Mouse (Mus musculus): ENCODE data around the gene Nutf2. TPM values are rescaled to one million over a fixed set of nuclear protein-coding genes. Genes with fewer than 3 reads are reported as not detected.

Nutf2 gene
- polyA plus RNA-seq, 1 experiment from 2014 or later = 314 TPM

GRCm38 (mm10) chr8:105858495-105858894, 1.9 kb upstream of the Nutf2 start:
- H3K4me3 ChIP-seq = no peak overlapping the region
- no peak overlapping the region for H3K27ac ChIP-seq
- peaks cover 19% of the 10 kb centered on the region for H3K36me3 ChIP-seq
- no peaks in the 10 kb centered on the region for H3K9me3 ChIP-seq
- no peak for DNase-seq (ENCODE audit: low spot score)
- 84% methylated on average over 5 of the region's 5 CpGs for whole genome bisulfite sequencing
- peaks cover 66% of the 10 kb centered on the region for H3K4me1 ChIP-seq
- H3K27me3 ChIP-seq (ENCODE audit: insufficient read depth, poor library complexity, severe bottlenecking) = no peaks in the 10 kb centered on the region

GRCm38 (mm10) chr8:105859314-105859713, 1.1 kb upstream of the Nutf2 start:
- WGBS = 60% methylated on average over 5 of the region's 5 CpGs
- DNase-seq (ENCODE audit: low spot score) = no peak
- no peaks in the 10 kb centered on the region for H3K27me3 ChIP-seq (ENCODE audit: insufficient read depth, poor library complexity, severe bottlenecking)
- H3K4me3 ChIP-seq = peak overlapping the region; percentile 98; the same call in 1 of the 2 replicates
- peaks cover 25% of the 10 kb centered on the region for H3K36me3 ChIP-seq
- peak overlapping the region; percentile 98 for H3K27ac ChIP-seq
- no peaks in the 10 kb centered on the region for H3K9me3 ChIP-seq
- peaks cover 70% of the 10 kb centered on the region for H3K4me1 ChIP-seq

GRCm38 (mm10) chr8:105861951-105862350, 1.6 kb downstream of the Nutf2 start:
- peak overlapping the region; percentile 98 for H3K4me3 ChIP-seq
- H3K9me3 ChIP-seq = no peaks in the 10 kb centered on the region
- peaks cover 48% of the 10 kb centered on the region for H3K36me3 ChIP-seq
- 11% methylated on average over 1 of the region's 1 CpGs for whole genome bisulfite sequencing
- H3K27ac ChIP-seq = peak overlapping the region; percentile 98; the same call in 1 of the 2 replicates
- peaks cover 51% of the 10 kb centered on the region for H3K4me1 ChIP-seq
- no peak for DNase-seq (ENCODE audit: low spot score)
- H3K27me3 ChIP-seq (ENCODE audit: insufficient read depth, poor library complexity, severe bottlenecking) = no peaks in the 10 kb centered on the region

GRCm38 (mm10) chr8:105866364-105867029, 6.1 kb downstream of the Nutf2 start:
- Histone ChIP-seq H3K4me3 (no peak overlapping the region), H3K9me3 (no peaks in the 10 kb centered on the region), H3K27ac (no peak overlapping the region), H3K36me3 (peaks cover 80% of the 10 kb centered on the region), H3K27me3 (ENCODE audit: insufficient read depth, poor library complexity, severe bottlenecking) (no peaks in the 10 kb centered on the region), H3K4me1 (peaks cover 25% of the 10 kb centered on the region)
- no peak for DNase-seq (ENCODE audit: low spot score)
- WGBS = 77% methylated on average over 6 of the region's 6 CpGs

GRCm38 (mm10) chr8:105874301-105874700, 13.9 kb downstream of the Nutf2 start:
- WGBS = 71% methylated on average over 6 of the region's 6 CpGs
- Histone ChIP-seq H3K36me3 (peaks cover 85% of the 10 kb centered on the region), H3K27ac (peak overlapping the region; percentile 24; the same call in 1 of the 2 replicates), H3K27me3 (ENCODE audit: insufficient read depth, poor library complexity, severe bottlenecking) (no peaks in the 10 kb centered on the region), H3K4me1 (peaks cover 18% of the 10 kb centered on the region), H3K4me3 (no peak overlapping the region), H3K9me3 (no peaks in the 10 kb centered on the region)
- no peak for DNase-seq (ENCODE audit: low spot score)

- H3K36me3 ChIP-seq = peaks cover 57% of the 10 kb centered on the region
- H3K9me3 ChIP-seq = no peaks in the 10 kb centered on the region
- H3K27me3 ChIP-seq (ENCODE audit: insufficient read depth, poor library complexity, severe bottlenecking) = no peaks in the 10 kb centered on the region
- H3K4me3 ChIP-seq = peak within 1 kb of the TSS; percentile 98
- H3K27ac ChIP-seq = peak within 1 kb of the TSS; percentile 90
- peak; percentile 90 for DNase-seq (ENCODE audit: low spot score)
- 1% methylated on average over 45 of the region's 45 CpGs for WGBS
- peaks cover 24% of the 10 kb centered on the region for H3K4me1 ChIP-seq
These were observed 20.6 kb downstream of the Nutf2 start, which contains the start of gene Edc4 for GRCm38 (mm10) chr8:105880754-105881520. Edc4 (plus strand) TSS chr8:105880881.

- 91% methylated on average over 12 of the region's 12 CpGs for WGBS
- peaks cover 11% of the 10 kb centered on the region; the same call in 1 of the 2 replicates for H3K4me1 ChIP-seq
- H3K9me3 ChIP-seq = no peaks in the 10 kb centered on the region
- H3K27me3 ChIP-seq (ENCODE audit: insufficient read depth, poor library complexity, severe bottlenecking) = no peaks in the 10 kb centered on the region
- H3K4me3 ChIP-seq = no peak overlapping the region
- no peak overlapping the region for H3K27ac ChIP-seq
- H3K36me3 ChIP-seq = peaks cover 85% of the 10 kb centered on the region
- DNase-seq (ENCODE audit: low spot score) = no peak
These were observed 29.5 kb downstream of the Nutf2 start for GRCm38 (mm10) chr8:105889756-105890465.

GRCm38 (mm10) chr8:105890870-105891269, 30.5 kb downstream of the Nutf2 start:
- Histone ChIP-seq H3K4me1 (peaks cover 11% of the 10 kb centered on the region; the same call in 1 of the 2 replicates), H3K27me3 (ENCODE audit: insufficient read depth, poor library complexity, severe bottlenecking) (no peaks in the 10 kb centered on the region), H3K4me3 (no peak overlapping the region), H3K27ac (no peak overlapping the region), H3K36me3 (peaks cover 78% of the 10 kb centered on the region), H3K9me3 (no peaks in the 10 kb centered on the region)
- DNase-seq (ENCODE audit: low spot score) = no peak
- WGBS = 93% methylated on average over 6 of the region's 6 CpGs

GRCm38 (mm10) chr8:105892432-105892831, 32.1 kb downstream of the Nutf2 start:
- no peaks in the 10 kb centered on the region for H3K9me3 ChIP-seq
- 86% methylated on average over 6 of the region's 6 CpGs for WGBS
- no peaks in the 10 kb centered on the region for H3K27me3 ChIP-seq (ENCODE audit: insufficient read depth, poor library complexity, severe bottlenecking)
- H3K36me3 ChIP-seq = peaks cover 62% of the 10 kb centered on the region
- no peak overlapping the region for H3K27ac ChIP-seq
- DNase-seq (ENCODE audit: low spot score) = no peak
- H3K4me1 ChIP-seq = peaks cover 11% of the 10 kb centered on the region; the same call in 1 of the 2 replicates
- no peak overlapping the region for H3K4me3 ChIP-seq

- Histone ChIP-seq H3K9me3 (no peaks in the 10 kb centered on the region), H3K27ac (0 out of 2 replicates have a peak within 1 kb of the TSS, but pooled peaks have one; percentile 17), H3K4me1 (peaks cover 11% of the 10 kb centered on the region; the same call in 1 of the 2 replicates), H3K36me3 (peaks cover 53% of the 10 kb centered on the region), H3K4me3 (peak within 1 kb of the TSS; percentile 20; the same call in 1 of the 2 replicates), H3K27me3 (ENCODE audit: insufficient read depth, poor library complexity, severe bottlenecking) (no peaks in the 10 kb centered on the region)
- peak; percentile 84 for DNase-seq (ENCODE audit: low spot score)
- 8% methylated on average over 11 of the region's 11 CpGs for WGBS
These were observed 33.0 kb downstream of the Nutf2 start, which contains the start of gene Nrn1l for GRCm38 (mm10) chr8:105893339-105893738. Nrn1l (plus strand) TSS chr8:105893567.

GRCm38 (mm10) chr8:105897801-105898480, 37.6 kb downstream of the Nutf2 start:
- Histone ChIP-seq H3K27me3 (ENCODE audit: insufficient read depth, poor library complexity, severe bottlenecking) (no peaks in the 10 kb centered on the region), H3K27ac (no peak overlapping the region), H3K4me1 (peaks cover 20% of the 10 kb centered on the region), H3K4me3 (no peak overlapping the region), H3K36me3 (peaks cover 8% of the 10 kb centered on the region), H3K9me3 (no peaks in the 10 kb centered on the region)
- DNase-seq (ENCODE audit: low spot score) = no peak
- WGBS = 77% methylated on average over 9 of the region's 9 CpGs
